Mouse (Mus musculus): ENCODE results near the gene Add2. TPM values are rescaled to one million over a fixed set of nuclear protein-coding genes. Genes with fewer than 3 reads are reported as not detected.

The Add2 gene
- polyA plus RNA-seq, 1 experiment from 2014 or later: 28.1 TPM

GRCm38 (mm10) chr6:86157253-86158234 lies 129.1 kb downstream of the Add2 start:
- Histone ChIP-seq H3K4me2 (ENCODE audit: low read depth, low read length) (no peak overlapping the region), H3K4me3 (ENCODE audit: low read depth, low read length) (no peak overlapping the region), H3K27me3 (ENCODE audit: insufficient read depth, low read length) (no peaks in the 10 kb centered on the region), H3K9me3 (ENCODE audit: low read length) (no peaks in the 10 kb centered on the region), H3K27ac (ENCODE audit: low read depth) (no peak overlapping the region), H3K9ac (replicated peaks) (no peak overlapping the region), H3K4me1 (ENCODE audit: insufficient read depth) (no peaks in the 10 kb centered on the region; the same call in 1 of the 2 replicates), H3K36me3 (replicated peaks; ENCODE audit: insufficient read depth, low read length) (no peaks in the 10 kb centered on the region)
- 74% methylated on average over 17 of the region's 17 CpGs for WGBS (ENCODE audit: insufficient replicate concordance)
- ATAC-seq (no peak), DNase-seq (no peak)
- no peak for TF ChIP-seq EP300 (IDR thresholded peaks at IDR 0.05; ENCODE audit: low read depth)
- TF ChIP-seq CTCF (IDR thresholded peaks at IDR 0.05; ENCODE audit: low read depth): no peak; the same call in 1 of the 2 replicates

DNA sequence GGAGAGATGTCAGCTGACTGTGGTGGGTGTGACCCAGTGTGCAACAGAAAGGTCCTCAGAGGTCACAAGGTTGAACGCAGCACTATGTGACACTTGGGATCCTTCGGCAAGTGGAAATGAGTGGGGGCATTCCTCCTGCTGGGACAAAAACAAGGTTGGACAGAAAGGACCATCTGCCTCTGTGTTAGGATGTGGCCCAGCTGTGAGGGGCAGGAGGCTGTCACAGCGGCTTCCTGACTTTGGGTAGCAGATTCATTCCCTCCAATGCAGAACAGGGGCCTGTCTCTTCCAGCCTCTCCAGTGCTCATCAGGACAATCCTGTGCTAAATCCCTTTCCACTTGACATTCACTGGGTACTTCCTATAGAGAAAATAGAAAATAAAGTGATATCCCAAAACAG lies 132.4 kb downstream of the Add2 start:
- H3K36me3 ChIP-seq (replicated peaks; ENCODE audit: insufficient read depth, low read length): no peaks in the 10 kb centered on the region
- DNase-seq: no peak
- 69% methylated on average over 3 of the region's 3 CpGs for WGBS (ENCODE audit: insufficient replicate concordance)
- H3K9me3 ChIP-seq (ENCODE audit: low read length): no peaks in the 10 kb centered on the region
- H3K4me3 ChIP-seq (ENCODE audit: low read depth, low read length): no peak overlapping the region
- H3K4me1 ChIP-seq (ENCODE audit: insufficient read depth): no peaks in the 10 kb centered on the region
- no peak overlapping the region for H3K9ac ChIP-seq (replicated peaks)
- H3K27me3 ChIP-seq (ENCODE audit: insufficient read depth, low read length): no peaks in the 10 kb centered on the region
- no peak overlapping the region for H3K4me2 ChIP-seq (ENCODE audit: low read depth, low read length)
- TF ChIP-seq CTCF (IDR thresholded peaks at IDR 0.05; ENCODE audit: low read depth) (no peak), EP300 (IDR thresholded peaks at IDR 0.05; ENCODE audit: low read depth) (no peak)
- no peak for ATAC-seq
- H3K27ac ChIP-seq (ENCODE audit: low read depth): no peak overlapping the region

DNA sequence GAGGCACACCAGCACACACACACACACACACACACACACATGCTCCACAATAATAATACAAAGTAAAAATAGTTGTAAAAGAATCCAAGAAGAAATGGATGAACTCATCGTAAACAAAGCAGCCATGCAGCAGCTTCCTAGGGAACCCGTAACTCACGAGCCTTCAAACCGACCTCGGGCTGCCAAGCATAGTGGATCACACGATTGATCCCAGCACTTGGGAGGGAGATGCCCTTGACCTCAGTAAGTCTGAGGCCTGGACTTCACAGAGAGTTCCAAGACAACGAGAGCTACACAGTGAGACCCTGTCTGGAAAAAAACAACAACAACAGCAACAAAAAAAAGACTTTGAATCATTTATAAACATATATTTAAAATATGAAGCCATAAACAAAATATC lies 133.1 kb downstream of the Add2 start:
- no peaks in the 10 kb centered on the region for H3K4me1 ChIP-seq (ENCODE audit: insufficient read depth)
- TF ChIP-seq EP300 (IDR thresholded peaks at IDR 0.05; ENCODE audit: low read depth) (no peak), CTCF (IDR thresholded peaks at IDR 0.05; ENCODE audit: low read depth) (no peak)
- no peak overlapping the region for H3K4me2 ChIP-seq (ENCODE audit: low read depth, low read length)
- WGBS (ENCODE audit: insufficient replicate concordance): 57% methylated on average over 7 of the region's 7 CpGs
- H3K27me3 ChIP-seq (ENCODE audit: insufficient read depth, low read length): no peaks in the 10 kb centered on the region
- H3K9me3 ChIP-seq (ENCODE audit: low read length): no peaks in the 10 kb centered on the region
- H3K9ac ChIP-seq (replicated peaks): no peak overlapping the region
- ATAC-seq: no peak
- H3K27ac ChIP-seq (ENCODE audit: low read depth): no peak overlapping the region
- no peak for DNase-seq
- H3K4me3 ChIP-seq (ENCODE audit: low read depth, low read length): no peak overlapping the region
- no peaks in the 10 kb centered on the region for H3K36me3 ChIP-seq (replicated peaks; ENCODE audit: insufficient read depth, low read length)

GRCm38 (mm10) chr6:86164028-86164427 lies 135.5 kb downstream of the Add2 start:
- no peaks in the 10 kb centered on the region for H3K36me3 ChIP-seq (replicated peaks; ENCODE audit: insufficient read depth, low read length)
- no peak for ATAC-seq
- WGBS (ENCODE audit: insufficient replicate concordance): 70% methylated on average over 3 of the region's 3 CpGs

GRCm38 (mm10) chr6:86166426-86166825 lies 137.9 kb downstream of the Add2 start:
- ATAC-seq: no peak
- H3K4me2 ChIP-seq (ENCODE audit: low read depth, low read length): no peak overlapping the region
- TF ChIP-seq EP300 (IDR thresholded peaks at IDR 0.05; ENCODE audit: low read depth): no peak
- TF ChIP-seq CTCF (IDR thresholded peaks at IDR 0.05; ENCODE audit: low read depth): no peak
- no peak for DNase-seq
- H3K9ac ChIP-seq (replicated peaks): no peak overlapping the region
- H3K27ac ChIP-seq (ENCODE audit: low read depth): no peak overlapping the region
- H3K9me3 ChIP-seq (ENCODE audit: low read length): no peaks in the 10 kb centered on the region
- no peaks in the 10 kb centered on the region for H3K36me3 ChIP-seq (replicated peaks; ENCODE audit: insufficient read depth, low read length)
- H3K4me1 ChIP-seq (ENCODE audit: insufficient read depth): no peaks in the 10 kb centered on the region
- no peaks in the 10 kb centered on the region for H3K27me3 ChIP-seq (ENCODE audit: insufficient read depth, low read length)
- WGBS (ENCODE audit: insufficient replicate concordance): 67% methylated on average over 9 of the region's 9 CpGs
- no peak overlapping the region for H3K4me3 ChIP-seq (ENCODE audit: low read depth, low read length)

More at GRCm38 (mm10) chr6:86164028-86164427, 135.5 kb downstream of the Add2 start:
- DNase-seq: no peak
- no peak overlapping the region for H3K9ac ChIP-seq (replicated peaks)
- no peaks in the 10 kb centered on the region for H3K4me1 ChIP-seq (ENCODE audit: insufficient read depth)
- TF ChIP-seq EP300 (IDR thresholded peaks at IDR 0.05; ENCODE audit: low read depth) (no peak), CTCF (IDR thresholded peaks at IDR 0.05; ENCODE audit: low read depth) (no peak)
- no peak overlapping the region for H3K27ac ChIP-seq (ENCODE audit: low read depth)
- no peak overlapping the region for H3K4me2 ChIP-seq (ENCODE audit: low read depth, low read length)
- no peaks in the 10 kb centered on the region for H3K9me3 ChIP-seq (ENCODE audit: low read length)
- H3K27me3 ChIP-seq (ENCODE audit: insufficient read depth, low read length): no peaks in the 10 kb centered on the region
- no peak overlapping the region for H3K4me3 ChIP-seq (ENCODE audit: low read depth, low read length)

- Histone ChIP-seq H3K4me3 (ENCODE audit: low read depth, low read length) (no peak overlapping the region), H3K27ac (ENCODE audit: low read depth) (no peak overlapping the region), H3K4me1 (ENCODE audit: insufficient read depth) (no peaks in the 10 kb centered on the region), H3K9me3 (ENCODE audit: low read length) (no peaks in the 10 kb centered on the region), H3K4me2 (ENCODE audit: low read depth, low read length) (no peak overlapping the region), H3K36me3 (replicated peaks; ENCODE audit: insufficient read depth, low read length) (no peaks in the 10 kb centered on the region), H3K27me3 (ENCODE audit: insufficient read depth, low read length) (no peaks in the 10 kb centered on the region), H3K9ac (replicated peaks) (no peak overlapping the region)
- TF ChIP-seq EP300 (IDR thresholded peaks at IDR 0.05; ENCODE audit: low read depth) (no peak), CTCF (IDR thresholded peaks at IDR 0.05; ENCODE audit: low read depth) (no peak)
- 74% methylated on average over 5 of the region's 5 CpGs for WGBS (ENCODE audit: insufficient replicate concordance)
- DNase-seq: no peak
- no peak for ATAC-seq
Observed at GRCm38 (mm10) chr6:86167851-86168250, 139.4 kb downstream of the Add2 start.

Measured in liver, postnatal 0 days (tissue).